Mouse (Mus musculus) lung, postnatal 0 days (tissue): ENCODE data around the gene Fndc11.

ENCODE experiments used
- CTCF ChIP-seq: IDR thresholded peaks from 2 replicates; pipeline ENCODE4 v1.5.1; 2016; ENCODE audit warnings: antibody characterized with exemption, mild to moderate bottlenecking
- EP300 ChIP-seq: IDR thresholded peaks from 2 replicates; pipeline ENCODE4 v1.6.1; 2016; ENCODE audit warnings: antibody characterized with exemption, mild to moderate bottlenecking, control low read depth

- TF ChIP-seq CTCF (peak; percentile 50), EP300 (peak; percentile 56)
These were observed 32.5 kb upstream of the Fndc11 start, which contains the start of gene Ppdpf for GRCm38 (mm10) chr2:181187121-181188000.
